Mouse (Mus musculus) testis, adult 2 months (tissue): ENCODE measurements around the gene Ccser2.

Experiments
- CTCF ChIP-seq: fragments of 200-500 bp; IDR thresholded peaks from 2 replicates; pipeline ENCODE4 v1.5.1; 2012; ENCODE audit warnings: low read depth, mild to moderate bottlenecking, inconsistent platforms, low read length, moderate library complexity; ENCODE audit not compliant: control insufficient read depth, insufficient read depth, insufficient replicate concordance
- POLR2A ChIP-seq: fragments of 200-500 bp; IDR thresholded peaks from 2 replicates; pipeline ENCODE4 v1.6.1; 2012; ENCODE audit warnings: low read depth, mild to moderate bottlenecking, inconsistent platforms, low read length, moderate library complexity; ENCODE audit not compliant: control insufficient read depth

DNA sequence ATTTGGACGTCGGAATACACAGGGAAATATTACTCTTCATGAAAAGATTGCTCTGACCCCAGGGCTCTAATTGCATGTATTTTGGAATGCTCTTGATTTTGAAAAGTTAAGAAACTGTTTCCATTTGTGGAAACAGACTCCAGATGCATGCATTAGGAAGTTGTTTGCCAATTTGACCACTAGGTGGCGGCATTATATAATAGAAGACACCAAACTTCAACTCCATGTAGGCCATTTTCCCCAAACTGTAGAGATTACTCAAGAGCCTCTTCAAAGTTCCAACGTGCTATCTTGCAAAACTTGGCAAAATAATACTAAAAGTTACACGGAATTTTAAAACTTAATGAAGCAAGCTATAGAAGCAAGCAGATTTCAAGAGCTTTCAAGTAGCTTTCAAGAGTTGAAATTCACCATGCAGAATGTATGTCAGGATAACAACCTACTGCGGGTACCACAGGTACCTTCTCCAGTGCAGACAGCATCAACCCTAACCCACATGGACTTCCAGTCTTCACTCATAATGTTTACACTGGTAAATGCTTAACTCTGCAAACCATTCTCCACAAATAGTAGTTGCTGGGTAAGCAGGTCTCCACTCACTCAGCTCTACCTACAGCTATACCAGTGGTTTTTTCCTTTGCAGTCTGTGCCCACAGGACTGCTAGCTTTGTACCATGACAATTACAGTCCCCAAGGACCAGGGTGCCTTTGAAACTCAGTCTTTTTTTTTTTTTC is 101.4 kb downstream of the Ccser2 start:
- TF ChIP-seq POLR2A (no peak), CTCF (peak; percentile 24; the same call in 1 of the 2 replicates)
